Mouse (Mus musculus) liver, adult 2 months (tissue): Measurements from ENCODE around the gene Gm45062. TPM values are rescaled to one million over a fixed set of nuclear protein-coding genes. Genes with fewer than 3 reads are reported as not detected.
"Not testable (repeated sequence)": the region's sequence is repeated elsewhere in the genome, so short reads cannot be mapped to it uniquely, and the experiment has no call there.

Source experiments
- DNase-seq: peaks from one replicate; pipeline ENCODE4 v3.0.0-alpha.2; 2011; ENCODE audit warnings: low read depth, low spot score; ENCODE audit errors: extremely low read depth
- H3K27ac ChIP-seq: fragments of 200-500 bp; replicated peaks from 2 replicates; pipeline ENCODE4 v1.5.1; 2012; ENCODE audit warnings: low read depth, mild to moderate bottlenecking, control low read depth, inconsistent platforms, low read length; ENCODE audit not compliant: insufficient read depth
- H3K27me3 ChIP-seq: fragments of 200-500 bp; 2 replicates; pipeline ENCODE4 v1.6.1; 2012; ENCODE audit warnings: mild to moderate bottlenecking, moderate library complexity, low read length, inconsistent platforms; ENCODE audit not compliant: control insufficient read depth, insufficient read depth
- H3K36me3 ChIP-seq: fragments of 200-500 bp; 2 replicates; pipeline ENCODE4 v1.6.1; 2012; ENCODE audit warnings: low read length, inconsistent platforms; ENCODE audit not compliant: control insufficient read depth, insufficient read depth
- H3K4me1 ChIP-seq: fragments of 200-500 bp; 2 replicates; pipeline ENCODE4 v1.6.1; 2011; ENCODE audit warnings: low read length; ENCODE audit not compliant: control insufficient read depth, insufficient read depth
- H3K4me3 ChIP-seq: fragments of 200-500 bp; 2 replicates; pipeline ENCODE4 v1.5.1; 2011; ENCODE audit warnings: low read depth, mild to moderate bottlenecking, control low read depth, low read length, moderate library complexity; ENCODE audit not compliant: insufficient read depth
- H3K79me2 ChIP-seq: fragments of 200-500 bp; 2 replicates; pipeline ENCODE4 v1.6.1; 2012; ENCODE audit warnings: inconsistent platforms, mild to moderate bottlenecking, low read length, moderate library complexity; ENCODE audit not compliant: control insufficient read depth, insufficient read depth
- H3K9ac ChIP-seq: fragments of 200-500 bp; 2 replicates; pipeline ENCODE4 v1.6.1; 2012; ENCODE audit warnings: low read depth, mild to moderate bottlenecking, control low read depth, inconsistent platforms, low read length
- CTCF ChIP-seq: fragments of 200-500 bp; IDR thresholded peaks from 2 replicates; pipeline ENCODE4 v1.5.1; 2011; ENCODE audit warnings: low read depth, low read length, control low read depth
- POLR2A ChIP-seq: fragments of 200-500 bp; IDR thresholded peaks from 2 replicates; pipeline ENCODE4 v1.6.1; 2011; ENCODE audit warnings: low read length, control low read depth; ENCODE audit not compliant: insufficient read depth; ENCODE audit errors: extremely low read depth
- WGBS: fragments of 180-500 bp; shearing (Covaris S2); methylation state at CpG from one replicate; pipeline ENCODE4 v1.1.7; 2018; 5-methylcytosine and 5-hydroxymethylcytosine counted together
- polyA plus RNA-seq: library from polyadenylated mRNA; depleted of rRNA; stranded (reverse); fragments of >200 nt; gene quantifications from 2 replicates; pipeline ENCODE4 v1.2.3, GENCODE M21; 2012
- total RNA-seq: library from RNA; depleted of rRNA; stranded (reverse); fragments of >200 nt; gene quantifications from 2 replicates; pipeline ENCODE4 v1.2.3, GENCODE M21; 2014

Gm45062 gene
- total and polyA plus RNA-seq, 2 experiments: 0.70 to 2.0 TPM

DNA sequence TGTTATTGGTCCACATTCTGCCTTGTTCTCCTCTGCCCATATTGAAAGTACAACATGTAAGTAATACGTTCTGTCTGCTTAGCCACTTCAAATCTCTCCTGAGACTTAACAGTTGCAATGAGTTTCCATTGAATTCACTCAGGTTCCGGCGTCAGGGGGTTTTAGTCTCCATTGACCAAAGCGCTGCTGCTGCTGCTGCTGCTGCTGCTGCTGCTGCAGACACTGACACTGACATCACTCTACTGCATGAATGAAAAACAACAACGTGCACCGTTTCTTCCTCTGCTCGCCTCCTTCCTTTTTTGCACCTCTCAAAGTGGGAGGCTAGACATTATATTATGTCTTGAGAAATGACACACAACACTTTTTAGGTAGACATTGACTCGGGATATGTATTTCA lies 253.2 kb downstream of the Gm45062 start:
- 83% methylated on average over 8 of the region's 8 CpGs for WGBS
- no peak overlapping the region for H3K27ac ChIP-seq
- no peak for DNase-seq
- TF ChIP-seq CTCF (no peak), POLR2A (no peak)
- no peaks in the 10 kb centered on the region; the same call in 1 of the 2 replicates for H3K36me3 ChIP-seq
- no peak overlapping the region for H3K9ac ChIP-seq
- no peaks in the 10 kb centered on the region for H3K27me3 ChIP-seq
- H3K4me3 ChIP-seq: no peak overlapping the region
- H3K4me1 ChIP-seq: peaks cover 7% of the 10 kb centered on the region; the same call in 1 of the 2 replicates
- peaks cover 6% of the 10 kb centered on the region; the same call in 1 of the 2 replicates for H3K79me2 ChIP-seq

DNA sequence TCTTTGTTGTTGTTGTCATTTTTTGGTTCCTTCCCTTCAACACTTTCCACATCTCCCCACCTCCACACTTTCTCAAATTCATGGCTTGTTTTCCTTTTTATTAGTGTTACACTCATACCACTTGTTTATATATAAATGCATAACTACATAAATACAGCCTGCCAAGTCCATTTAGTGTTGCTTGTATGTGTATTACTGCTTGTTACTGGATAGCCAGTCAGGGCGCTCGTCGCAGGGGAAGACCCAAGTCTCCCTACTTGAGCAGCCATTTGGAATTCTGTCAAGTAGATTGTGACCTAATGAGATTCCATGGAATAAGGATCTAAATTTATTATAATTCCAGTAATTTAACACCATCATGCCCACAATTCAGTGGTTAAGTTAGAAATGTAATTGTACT lies 260.4 kb downstream of the Gm45062 start:
- 92% methylated on average over 3 of the region's 3 CpGs for WGBS
- H3K4me3 ChIP-seq: no peak overlapping the region
- no peak for DNase-seq

DNA sequence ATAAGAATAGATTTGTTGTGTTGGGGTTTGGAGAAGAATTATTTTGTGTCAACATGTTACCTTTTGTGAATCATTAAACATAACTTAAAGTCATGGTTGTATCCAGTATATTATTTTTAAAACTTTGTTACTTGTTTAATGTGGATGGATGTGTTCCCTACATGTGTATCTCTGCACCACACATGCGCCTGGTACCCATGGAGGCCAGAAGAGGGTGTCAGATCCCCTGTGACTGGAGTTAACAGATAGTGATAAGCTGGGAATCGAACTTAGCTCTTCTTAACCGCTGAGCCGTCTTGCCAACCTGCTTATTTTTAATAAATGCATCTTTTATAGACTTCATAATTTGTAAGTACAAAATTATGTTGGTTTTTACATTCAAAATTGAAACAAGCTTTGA lies 262.0 kb downstream of the Gm45062 start:
- TF ChIP-seq CTCF (no peak), POLR2A (no peak)
- no peaks in the 10 kb centered on the region for H3K36me3 ChIP-seq
- no peak overlapping the region for H3K27ac ChIP-seq
- WGBS: 95% methylated on average over 4 of the region's 4 CpGs
- no peak overlapping the region for H3K9ac ChIP-seq
- no peaks in the 10 kb centered on the region; the same call in 1 of the 2 replicates for H3K79me2 ChIP-seq
- no peak for DNase-seq
- H3K4me3 ChIP-seq: no peak overlapping the region
- H3K27me3 ChIP-seq: no peaks in the 10 kb centered on the region
- H3K4me1 ChIP-seq: no peaks in the 10 kb centered on the region; the same call in 1 of the 2 replicates

More for the DNA sequence above, 260.4 kb downstream of the Gm45062 start:
- Histone ChIP-seq H3K9ac (no peak overlapping the region), H3K27me3 (no peaks in the 10 kb centered on the region), H3K27ac (no peak overlapping the region), H3K36me3 (no peaks in the 10 kb centered on the region), H3K79me2 (no peaks in the 10 kb centered on the region; the same call in 1 of the 2 replicates), H3K4me1 (no peaks in the 10 kb centered on the region; the same call in 1 of the 2 replicates)
- TF ChIP-seq CTCF: no peak
- no peak for TF ChIP-seq POLR2A

DNA sequence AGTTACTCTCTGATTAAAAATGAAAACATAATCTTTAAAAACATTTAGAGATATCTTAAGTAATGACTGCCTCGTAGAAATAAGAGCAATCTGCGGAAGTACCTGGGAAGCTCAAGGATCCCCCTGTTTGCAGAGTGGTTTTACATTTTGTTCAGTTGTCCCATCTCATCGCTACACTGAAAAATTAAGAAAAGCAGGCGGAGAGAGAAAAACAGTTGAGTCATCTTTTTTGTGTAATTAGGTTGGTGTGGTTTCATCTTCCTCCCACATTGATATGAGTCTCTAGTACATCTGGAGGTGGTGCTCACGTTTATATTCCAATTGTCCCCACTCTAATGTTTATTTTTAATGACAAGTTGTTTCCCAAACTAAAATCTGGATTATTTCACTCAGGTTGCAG lies 265.5 kb downstream of the Gm45062 start:
- Histone ChIP-seq H3K4me1 (no peaks in the 10 kb centered on the region), H3K36me3 (no peaks in the 10 kb centered on the region), H3K27ac (no peak overlapping the region), H3K79me2 (no peaks in the 10 kb centered on the region; the same call in 1 of the 2 replicates), H3K4me3 (no peak overlapping the region), H3K27me3 (no peaks in the 10 kb centered on the region), H3K9ac (no peak overlapping the region)
- TF ChIP-seq CTCF: no peak
- no peak for TF ChIP-seq POLR2A
- DNase-seq: no peak
- 86% methylated on average over 5 of the region's 5 CpGs for WGBS

DNA sequence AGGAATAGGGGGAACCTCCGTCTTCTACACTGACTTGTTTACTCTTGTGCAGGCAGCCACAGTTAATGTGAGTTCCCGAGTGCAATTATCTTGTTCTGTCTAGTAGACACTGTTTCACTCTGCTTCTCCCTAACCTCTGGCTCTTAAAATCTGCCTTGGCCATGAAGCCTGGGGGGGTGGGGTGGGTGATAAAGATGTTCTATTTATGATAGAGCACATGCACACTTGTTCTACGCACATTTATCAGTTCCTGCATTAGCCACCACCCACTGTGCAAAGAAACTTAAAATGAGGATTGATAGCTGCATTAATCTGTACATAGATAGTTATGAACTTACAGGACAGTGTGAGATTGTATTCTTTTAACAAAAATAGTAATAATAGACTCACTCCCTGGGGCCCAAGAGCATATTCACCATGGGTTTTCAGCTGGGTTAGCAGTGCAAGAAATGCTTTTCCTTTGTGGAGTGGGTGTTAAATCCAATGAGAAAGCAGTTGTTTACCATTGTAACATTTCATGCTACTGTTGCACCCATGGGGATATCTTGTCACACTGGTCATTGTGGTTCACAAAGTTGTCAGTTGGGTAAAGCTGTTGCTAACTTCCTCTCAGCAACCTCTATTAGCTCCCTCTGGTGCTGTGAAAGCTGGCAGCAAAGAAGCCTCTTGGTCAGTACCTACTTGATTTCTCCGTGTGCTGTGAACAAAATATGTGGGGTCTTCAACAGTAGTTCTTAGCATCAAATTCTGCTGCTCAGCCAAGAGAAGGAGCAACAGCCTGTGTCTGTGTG lies 272.0 kb downstream of the Gm45062 start:
- no peaks in the 10 kb centered on the region for H3K36me3 ChIP-seq
- no peaks in the 10 kb centered on the region for H3K4me1 ChIP-seq
- no peak overlapping the region for H3K4me3 ChIP-seq
- no peaks in the 10 kb centered on the region for H3K27me3 ChIP-seq
- TF ChIP-seq CTCF (no peak), POLR2A (no peak)
- no peak for DNase-seq
- no peak overlapping the region for H3K9ac ChIP-seq
- H3K79me2 ChIP-seq: no peaks in the 10 kb centered on the region
- WGBS: 92% methylated on average over 4 of the region's 4 CpGs
- H3K27ac ChIP-seq: no peak overlapping the region

DNA sequence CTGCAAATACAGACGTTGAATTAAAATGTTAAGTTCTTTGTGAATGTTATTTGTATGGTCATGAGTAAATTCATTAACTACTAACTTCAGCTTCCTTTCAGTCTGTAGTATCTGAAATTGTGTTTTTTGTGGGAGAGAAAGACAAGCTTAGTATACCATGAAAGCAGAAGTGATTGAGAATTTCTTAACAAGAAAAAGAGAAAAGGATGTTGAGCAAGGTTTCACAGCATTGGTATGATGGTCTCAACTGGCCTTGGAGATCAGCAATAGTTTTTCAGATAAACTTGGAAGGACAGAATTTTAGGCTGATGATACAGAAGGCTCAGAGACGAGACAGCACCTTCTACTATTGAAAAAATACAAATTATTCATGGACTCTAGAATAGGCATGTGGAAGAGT lies 277.7 kb downstream of the Gm45062 start:
- 89% methylated on average over 2 of the region's 2 CpGs for WGBS
- DNase-seq: no peak
- no peak overlapping the region for H3K27ac ChIP-seq
- H3K36me3 ChIP-seq: no peaks in the 10 kb centered on the region
- H3K27me3 ChIP-seq: no peaks in the 10 kb centered on the region
- H3K79me2 ChIP-seq: no peaks in the 10 kb centered on the region
- H3K4me3 ChIP-seq: no peak overlapping the region
- TF ChIP-seq POLR2A (no peak), CTCF (no peak)
- no peak overlapping the region for H3K9ac ChIP-seq
- H3K4me1 ChIP-seq: no peaks in the 10 kb centered on the region

DNA sequence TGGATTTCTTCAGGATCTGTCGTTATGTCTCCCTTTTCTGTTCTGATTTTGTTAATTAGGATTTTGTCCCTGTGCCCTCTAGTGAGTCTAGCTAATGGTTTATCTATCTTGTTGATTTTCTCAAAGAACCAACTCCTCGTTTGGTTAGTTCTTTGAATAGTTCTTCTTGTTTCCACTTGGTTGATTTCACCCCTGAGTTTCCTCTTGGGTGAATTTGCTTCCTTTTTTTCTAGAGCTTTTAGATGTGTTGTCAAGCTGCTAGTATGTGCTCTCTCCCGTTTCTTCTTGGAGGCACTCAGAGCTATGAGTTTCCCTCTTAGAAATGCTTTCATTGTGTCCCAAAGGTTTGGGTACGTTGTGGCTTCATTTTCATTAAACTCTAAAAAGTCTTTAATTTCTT lies 282.3 kb downstream of the Gm45062 start:
- H3K27ac ChIP-seq, H3K4me1 ChIP-seq, H3K27me3 ChIP-seq, H3K79me2 ChIP-seq, DNase-seq, H3K36me3 ChIP-seq, H3K9ac ChIP-seq, H3K4me3 ChIP-seq: not testable (repeated sequence)
- 92% methylated on average over 4 of the region's 4 CpGs for WGBS
